Mouse (Mus musculus) embryonic facial prominence, embryonic 15.5 days (tissue): ENCODE measurements around the gene Plxna2. TPM values are rescaled to one million over a fixed set of nuclear protein-coding genes. Genes with fewer than 3 reads are reported as not detected.

Experiments used
- ATAC-seq: fragments of 200-750 bp; cut with Nextera tagmentation; 2 replicates; pipeline ENCODE4 v1.8.0; 2017; ENCODE audit warnings: low read depth, moderate TSS enrichment; ENCODE audit not compliant: insufficient number of reproducible peaks, low FRiP score, low TSS enrichment
- H3K27ac ChIP-seq: fragments of 300-500 bp; sonication (generic); replicated peaks from 2 replicates; pipeline ENCODE4 v1.5.1; 2015; ENCODE audit warnings: mild to moderate bottlenecking, inconsistent platforms
- H3K27me3 ChIP-seq: fragments of 300-500 bp; sonication (generic); 2 replicates; pipeline ENCODE4 v1.6.1; 2015; ENCODE audit warnings: inconsistent platforms
- H3K36me3 ChIP-seq: fragments of 300-500 bp; sonication (generic); 2 replicates; pipeline ENCODE4 v1.6.1; 2015; ENCODE audit warnings: mild to moderate bottlenecking, inconsistent platforms
- H3K4me1 ChIP-seq: fragments of 300-500 bp; sonication (generic); 2 replicates; pipeline ENCODE4 v1.6.1; 2015; ENCODE audit warnings: inconsistent platforms
- H3K4me2 ChIP-seq: fragments of 300-500 bp; sonication (generic); replicated peaks from 2 replicates; pipeline ENCODE4 v1.6.1; 2015; ENCODE audit warnings: mild to moderate bottlenecking, inconsistent platforms
- H3K4me3 ChIP-seq: fragments of 300-500 bp; sonication (generic); replicated peaks from 2 replicates; pipeline ENCODE4 v1.5.1; 2015; ENCODE audit warnings: mild to moderate bottlenecking, inconsistent platforms
- H3K9ac ChIP-seq: fragments of 300-500 bp; sonication (generic); 2 replicates; pipeline ENCODE4 v1.6.1; 2015; ENCODE audit warnings: inconsistent platforms
- H3K9me3 ChIP-seq: fragments of 300-500 bp; sonication (generic); replicated peaks from 2 replicates; pipeline ENCODE4 v1.6.1; 2016; ENCODE audit warnings: inconsistent platforms
- WGBS: fragments of 180-500 bp; shearing (Covaris S2); methylation state at CpG from one replicate; pipeline ENCODE4 v1.1.7; 2015; 5-methylcytosine and 5-hydroxymethylcytosine counted together
- polyA plus RNA-seq: library from polyadenylated mRNA; unstranded; fragments of >200 nt; fragmentation: Nextera tagmentation; extraction: Ambion mirVana; gene quantifications from 2 replicates; pipeline ENCODE4 v1.2.1, GENCODE M21; 2015

The Plxna2 gene
- polyA plus RNA-seq, 1 experiment from 2014 or later: 11.0 TPM

GRCm38 (mm10) chr1:194687746-194688145 is 69.7 kb downstream of the Plxna2 start:
- no peak overlapping the region for H3K27ac ChIP-seq
- no peak overlapping the region for H3K4me2 ChIP-seq
- H3K4me3 ChIP-seq: no peak overlapping the region
- no peaks in the 10 kb centered on the region for H3K4me1 ChIP-seq
- H3K9ac ChIP-seq: no peak overlapping the region
- WGBS: 15% methylated on average over 1 of the region's 1 CpGs
- no peak for ATAC-seq
- H3K36me3 ChIP-seq: no peaks in the 10 kb centered on the region
- H3K27me3 ChIP-seq: no peaks in the 10 kb centered on the region
- H3K9me3 ChIP-seq: no peaks in the 10 kb centered on the region

GRCm38 (mm10) chr1:194688161-194688560 is 70.1 kb downstream of the Plxna2 start:
- no peak for ATAC-seq
- no peaks in the 10 kb centered on the region for H3K4me1 ChIP-seq
- no peaks in the 10 kb centered on the region for H3K36me3 ChIP-seq
- H3K4me3 ChIP-seq: no peak overlapping the region
- no peaks in the 10 kb centered on the region for H3K9me3 ChIP-seq
- H3K4me2 ChIP-seq: no peak overlapping the region
- 58% methylated on average over 2 of the region's 2 CpGs for WGBS
- H3K27me3 ChIP-seq: no peaks in the 10 kb centered on the region
- H3K27ac ChIP-seq: no peak overlapping the region
- H3K9ac ChIP-seq: no peak overlapping the region

- Histone ChIP-seq H3K4me3 (no peak overlapping the region), H3K36me3 (no peaks in the 10 kb centered on the region), H3K9ac (no peak overlapping the region), H3K4me1 (no peaks in the 10 kb centered on the region), H3K4me2 (no peak overlapping the region), H3K27me3 (no peaks in the 10 kb centered on the region), H3K9me3 (no peaks in the 10 kb centered on the region), H3K27ac (no peak overlapping the region)
- no peak for ATAC-seq
Measured at GRCm38 (mm10) chr1:194693063-194693462, 75.0 kb downstream of the Plxna2 start.

- ATAC-seq: no peak
- Histone ChIP-seq H3K4me2 (no peak overlapping the region), H3K9me3 (no peaks in the 10 kb centered on the region), H3K27ac (no peak overlapping the region), H3K36me3 (no peaks in the 10 kb centered on the region), H3K4me1 (no peaks in the 10 kb centered on the region), H3K9ac (no peak overlapping the region), H3K27me3 (no peaks in the 10 kb centered on the region), H3K4me3 (no peak overlapping the region)
- WGBS: 68% methylated on average over 2 of the region's 2 CpGs
Measured at GRCm38 (mm10) chr1:194693488-194693887, 75.5 kb downstream of the Plxna2 start.

- H3K27ac ChIP-seq: no peak overlapping the region
- no peak for ATAC-seq
- WGBS: 90% methylated on average over 2 of the region's 2 CpGs
Measured at GRCm38 (mm10) chr1:194694805-194695204, 76.8 kb downstream of the Plxna2 start.

GRCm38 (mm10) chr1:194697439-194697838 is 79.4 kb downstream of the Plxna2 start:
- H3K36me3 ChIP-seq: no peaks in the 10 kb centered on the region
- no peaks in the 10 kb centered on the region for H3K27me3 ChIP-seq
- WGBS: 51% methylated on average over 2 of the region's 2 CpGs
- H3K9me3 ChIP-seq: no peaks in the 10 kb centered on the region
- no peak for ATAC-seq
- no peak overlapping the region for H3K27ac ChIP-seq
- no peaks in the 10 kb centered on the region for H3K4me1 ChIP-seq
- H3K4me2 ChIP-seq: no peak overlapping the region
- no peak overlapping the region for H3K9ac ChIP-seq
- H3K4me3 ChIP-seq: no peak overlapping the region

More at GRCm38 (mm10) chr1:194694805-194695204, 76.8 kb downstream of the Plxna2 start:
- H3K9ac ChIP-seq: no peak overlapping the region
- H3K27me3 ChIP-seq: no peaks in the 10 kb centered on the region
- H3K4me1 ChIP-seq: no peaks in the 10 kb centered on the region
- H3K4me3 ChIP-seq: no peak overlapping the region
- no peaks in the 10 kb centered on the region for H3K36me3 ChIP-seq
- no peaks in the 10 kb centered on the region for H3K9me3 ChIP-seq
- no peak overlapping the region for H3K4me2 ChIP-seq

- no peaks in the 10 kb centered on the region for H3K36me3 ChIP-seq
- no peaks in the 10 kb centered on the region for H3K27me3 ChIP-seq
- H3K27ac ChIP-seq: no peak overlapping the region
- no peaks in the 10 kb centered on the region for H3K4me1 ChIP-seq
- H3K4me2 ChIP-seq: no peak overlapping the region
- no peak overlapping the region for H3K9ac ChIP-seq
- H3K9me3 ChIP-seq: no peaks in the 10 kb centered on the region
- no peak overlapping the region for H3K4me3 ChIP-seq
- 70% methylated on average over 3 of the region's 3 CpGs for WGBS
- no peak for ATAC-seq
Measured at GRCm38 (mm10) chr1:194699321-194699720, 81.3 kb downstream of the Plxna2 start.

GRCm38 (mm10) chr1:194703235-194703634 is 85.2 kb downstream of the Plxna2 start:
- Histone ChIP-seq H3K9me3 (no peaks in the 10 kb centered on the region), H3K4me1 (no peaks in the 10 kb centered on the region), H3K4me2 (no peak overlapping the region), H3K4me3 (no peak overlapping the region), H3K9ac (no peak overlapping the region), H3K27me3 (no peaks in the 10 kb centered on the region), H3K36me3 (no peaks in the 10 kb centered on the region), H3K27ac (no peak overlapping the region)
- ATAC-seq: no peak
- WGBS: 39% methylated on average over 2 of the region's 2 CpGs

GRCm38 (mm10) chr1:194704171-194704855 is 86.3 kb downstream of the Plxna2 start:
- no peak overlapping the region for H3K9ac ChIP-seq
- no peaks in the 10 kb centered on the region for H3K36me3 ChIP-seq
- H3K4me2 ChIP-seq: no peak overlapping the region
- H3K4me3 ChIP-seq: no peak overlapping the region
- H3K27me3 ChIP-seq: no peaks in the 10 kb centered on the region
- 73% methylated on average over 1 of the region's 1 CpGs for WGBS
- no peaks in the 10 kb centered on the region for H3K9me3 ChIP-seq
- no peak overlapping the region for H3K27ac ChIP-seq
- H3K4me1 ChIP-seq: no peaks in the 10 kb centered on the region
- ATAC-seq: no peak

GRCm38 (mm10) chr1:194706566-194706965 is 88.5 kb downstream of the Plxna2 start:
- 71% methylated on average over 2 of the region's 2 CpGs for WGBS
- ATAC-seq: no peak

GRCm38 (mm10) chr1:194712373-194712772 is 94.4 kb downstream of the Plxna2 start:
- no peak overlapping the region for H3K4me3 ChIP-seq
- ATAC-seq: no peak
- H3K4me1 ChIP-seq: 0 out of 2 replicates have a peak, but pooled peaks cover 3% of the 10 kb centered on the region
- no peak overlapping the region for H3K4me2 ChIP-seq
- no peaks in the 10 kb centered on the region for H3K36me3 ChIP-seq
- no peak overlapping the region for H3K9ac ChIP-seq
- 69% methylated on average over 2 of the region's 2 CpGs for WGBS
- H3K27ac ChIP-seq: no peak overlapping the region
- no peaks in the 10 kb centered on the region for H3K27me3 ChIP-seq
- no peaks in the 10 kb centered on the region for H3K9me3 ChIP-seq

More at GRCm38 (mm10) chr1:194706566-194706965, 88.5 kb downstream of the Plxna2 start:
- Histone ChIP-seq H3K4me2 (no peak overlapping the region), H3K36me3 (no peaks in the 10 kb centered on the region), H3K27ac (no peak overlapping the region), H3K4me3 (no peak overlapping the region), H3K4me1 (no peaks in the 10 kb centered on the region), H3K27me3 (no peaks in the 10 kb centered on the region), H3K9me3 (no peaks in the 10 kb centered on the region), H3K9ac (no peak overlapping the region)
